Mouse (Mus musculus) B cell, adult 62 days (primary cell): Measurements from ENCODE around the gene Dhrs3. TPM values are rescaled to one million over a fixed set of nuclear protein-coding genes. Genes with fewer than 3 reads are reported as not detected.

Experiments
- total RNA-seq: library from RNA; stranded (reverse); gene quantifications from 4 replicates; pipeline ENCODE4 v1.2.4, GENCODE M21; 2023

Dhrs3 gene
- 4.0 to 8.0 TPM (median 6.3 TPM) in 4 replicates for total RNA-seq

GRCm38 (mm10) chr4:144892133-144892936, at the start of gene Dhrs3:
TSS of gene Dhrs3 (plus strand) at chr4:144892827.

Other genes with a start within 250 kb of the Dhrs3 start
- gene Gm436, start 206.5 kb upstream of the Dhrs3 start, total RNA-seq, result not detected in 4 replicates
- gene Gm13178, start 171.4 kb upstream of the Dhrs3 start, total RNA-seq, result not detected in 4 replicates
- gene Gm438, start 106.2 kb upstream of the Dhrs3 start, total RNA-seq, result not detected in 4 replicates